Mouse (Mus musculus) megakaryocyte-erythroid progenitor cell, adult 5-6 weeks (primary cell): ENCODE measurements around the gene Cerk. TPM values are rescaled to one million over a fixed set of nuclear protein-coding genes. Genes with fewer than 3 reads are reported as not detected.
"Not testable (repeated sequence)": the region's sequence is repeated elsewhere in the genome, so short reads cannot be mapped to it uniquely, and the experiment has no call there.

Experiments used
- ATAC-seq: replicated peaks from 2 replicates; pipeline ENCODE4 v1.8.0; 2016; ENCODE audit warnings: mild to moderate bottlenecking, inconsistent platforms; ENCODE audit not compliant: severe bottlenecking, poor library complexity, low FRiP score, low TSS enrichment
- total RNA-seq, 2 experiments: library from RNA; stranded (forward) in 1 of 2; stranded (reverse) in 1 of 2; fragments of 200-1000, 215-1000 nt in 1 of 2; fragments of >200 nt in 1 of 2; fragmentation: Nextera tagmentation in 1 of 2; gene quantifications; 2 replicates each; pipeline ENCODE4 v1.2.3; 2014 to 2017

Cerk gene
- total RNA-seq, 2 experiments from 2014 or later, result 3.5 to 7.1 TPM

DNA sequence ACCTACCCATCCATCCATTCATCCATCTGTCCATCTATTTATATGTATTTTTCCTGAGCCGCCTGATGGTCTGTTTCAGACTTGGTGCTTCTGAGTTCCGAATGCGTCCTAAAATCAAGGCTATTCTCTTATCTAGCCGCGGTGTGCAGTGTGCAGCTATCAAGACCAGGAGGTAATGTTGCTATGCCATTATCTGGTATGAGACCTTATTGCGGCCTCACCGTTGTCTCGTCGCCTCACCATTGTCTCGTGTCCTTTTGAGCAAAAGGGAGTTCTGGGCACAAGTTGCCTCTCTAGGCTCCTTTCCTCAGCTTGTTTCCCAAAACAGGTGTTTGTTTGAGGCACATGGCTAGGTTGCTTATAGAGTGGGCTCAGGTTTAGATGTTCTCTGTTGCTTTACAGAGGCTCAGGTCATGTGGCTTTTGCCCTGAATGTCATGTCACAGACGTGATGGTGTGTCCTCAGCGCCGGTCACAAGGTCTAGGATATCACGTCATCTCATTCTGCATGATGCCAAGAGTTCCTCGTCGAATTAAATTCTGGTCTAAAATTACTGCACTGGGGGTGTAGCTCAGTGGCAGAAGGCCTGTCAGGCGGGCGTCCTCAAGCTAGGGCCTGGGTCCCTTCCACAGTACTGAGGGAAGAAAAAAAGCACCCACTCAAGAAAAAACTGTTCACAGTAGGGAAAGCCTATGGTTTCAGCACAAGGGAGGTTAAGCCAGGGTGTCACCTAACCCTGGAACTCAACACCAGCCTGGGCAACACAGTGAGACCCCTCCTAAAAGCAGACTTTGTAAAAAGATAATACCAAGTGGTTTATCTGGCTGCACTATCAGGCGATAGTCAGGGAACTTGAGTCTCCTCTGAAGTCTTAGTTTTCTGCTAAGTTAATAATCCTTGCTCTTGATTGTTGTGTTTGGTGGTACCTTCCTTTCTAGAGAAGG is 81.3 kb downstream of the Cerk start:
- ATAC-seq, result peak; percentile 73

DNA sequence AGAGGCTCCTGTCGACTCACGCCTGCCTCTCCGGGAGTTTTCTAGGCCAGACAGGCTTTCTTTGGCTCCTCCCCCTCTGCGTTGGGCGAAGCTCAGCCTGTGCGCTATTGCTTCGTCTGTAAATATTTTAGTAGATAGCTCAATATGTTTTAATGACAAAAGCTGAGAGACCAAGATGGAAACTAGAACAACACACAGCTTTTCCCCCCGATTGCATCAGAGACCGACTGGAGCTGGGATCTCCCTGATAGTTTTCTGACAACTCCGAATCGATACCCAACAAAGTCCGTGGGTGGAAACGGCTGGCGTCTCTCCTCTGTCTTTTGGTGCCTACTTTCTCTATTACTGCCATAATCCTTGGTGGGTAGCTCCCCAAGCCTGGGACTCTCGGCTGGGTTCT is 83.6 kb downstream of the Cerk start:
- ATAC-seq, result no peak

DNA sequence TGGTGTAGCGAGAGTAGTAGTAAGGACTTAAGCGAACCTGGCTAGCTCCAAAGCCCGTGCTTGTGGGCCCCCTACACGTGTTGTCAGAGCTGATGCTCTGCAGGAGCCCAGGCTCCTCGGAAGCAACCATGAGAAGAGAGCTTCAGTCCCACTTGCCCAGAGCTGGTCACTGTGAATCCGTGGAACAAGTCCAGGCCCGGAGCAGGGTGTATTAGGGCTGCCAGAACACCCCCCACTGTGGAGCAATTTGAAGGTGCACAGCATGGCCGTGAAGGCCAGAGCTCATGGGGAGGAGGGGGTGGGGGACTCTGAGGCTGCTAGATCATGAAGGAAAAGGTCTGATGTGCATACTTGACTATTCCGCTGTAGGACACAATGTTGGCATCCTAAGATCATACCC is 84.4 kb downstream of the Cerk start:
- no peak for ATAC-seq

DNA sequence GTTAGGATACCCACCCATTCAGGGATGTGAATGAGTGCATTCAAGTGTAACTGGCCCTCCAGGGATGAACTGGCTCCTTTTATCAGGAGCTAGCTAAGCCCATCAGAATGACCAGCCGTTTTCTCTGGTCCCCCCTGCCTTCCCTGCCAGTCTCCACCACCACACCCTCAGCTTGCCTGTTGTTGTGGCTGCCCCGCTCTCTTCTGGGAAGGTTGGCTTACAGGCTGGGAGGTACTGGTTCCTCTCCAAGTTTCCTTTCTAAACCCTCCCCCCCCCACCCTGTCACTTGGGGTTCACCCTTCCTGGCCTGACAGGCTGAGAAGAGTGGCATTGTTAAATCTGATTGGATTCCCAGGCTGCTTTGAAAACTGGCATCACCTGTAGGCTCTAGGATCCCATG is 88.1 kb downstream of the Cerk start:
- ATAC-seq, result no peak

DNA sequence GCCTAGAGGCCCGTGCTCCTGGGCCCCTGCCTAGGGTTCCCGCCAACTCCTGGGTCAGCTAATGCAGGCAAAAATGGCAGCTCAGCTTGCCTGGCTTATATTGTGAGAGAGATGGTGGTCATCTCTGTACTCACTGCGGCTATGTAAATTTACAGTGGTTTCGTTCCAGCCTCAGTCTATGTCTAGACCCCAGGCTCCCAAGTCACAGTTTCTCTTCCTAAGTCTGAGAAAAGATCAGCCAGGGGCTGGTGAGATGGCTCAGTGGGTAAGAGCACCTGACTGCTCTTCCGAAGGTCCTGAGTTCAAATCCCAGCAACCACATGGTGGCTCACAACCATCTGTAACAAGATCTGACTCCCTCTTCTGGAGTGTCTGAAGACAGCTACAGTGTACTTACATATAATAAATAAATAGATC is 89.3 kb downstream of the Cerk start:
- not testable (repeated sequence) for ATAC-seq

DNA sequence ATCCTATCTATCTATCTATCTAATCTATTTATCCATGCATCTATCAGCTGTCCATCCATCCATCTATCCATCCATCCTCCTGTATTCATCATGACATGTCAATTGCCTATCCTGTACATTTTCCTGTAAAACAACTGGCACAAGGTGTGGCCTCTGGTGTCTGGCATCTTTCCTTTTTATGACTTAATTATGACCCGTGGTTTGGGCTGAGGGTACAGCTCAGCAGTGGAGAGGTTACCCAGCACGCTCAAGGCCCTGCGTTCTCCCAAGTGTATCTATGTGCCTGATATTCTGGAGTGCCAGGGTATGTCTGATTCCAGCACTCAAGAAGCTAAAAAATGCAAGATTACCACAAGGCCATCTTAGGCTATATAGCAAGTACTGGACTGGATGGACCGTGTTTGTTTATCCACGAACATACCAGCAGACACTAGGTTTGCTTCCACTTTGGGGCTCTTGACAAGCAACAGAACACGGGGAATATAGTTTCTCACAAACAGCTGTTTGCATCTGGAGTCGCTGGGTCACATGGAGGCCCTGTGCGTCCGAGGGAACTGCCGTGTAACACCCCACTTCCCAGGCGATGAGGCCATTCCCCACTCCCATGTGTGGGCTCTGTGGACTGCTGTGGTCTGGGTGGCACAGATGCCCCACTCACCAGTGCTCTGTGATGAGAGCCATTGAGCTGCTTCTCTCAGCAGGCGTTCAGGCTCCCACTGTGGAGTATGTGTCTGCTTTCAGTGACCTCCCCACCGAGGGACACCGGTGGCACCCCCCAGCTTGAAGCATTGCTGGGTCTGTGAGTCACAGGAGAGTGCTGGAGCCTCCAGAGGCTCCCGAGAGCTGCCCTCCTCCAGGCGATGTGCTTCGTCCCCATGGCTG is 90.0 kb downstream of the Cerk start:
- ATAC-seq, result no peak

DNA sequence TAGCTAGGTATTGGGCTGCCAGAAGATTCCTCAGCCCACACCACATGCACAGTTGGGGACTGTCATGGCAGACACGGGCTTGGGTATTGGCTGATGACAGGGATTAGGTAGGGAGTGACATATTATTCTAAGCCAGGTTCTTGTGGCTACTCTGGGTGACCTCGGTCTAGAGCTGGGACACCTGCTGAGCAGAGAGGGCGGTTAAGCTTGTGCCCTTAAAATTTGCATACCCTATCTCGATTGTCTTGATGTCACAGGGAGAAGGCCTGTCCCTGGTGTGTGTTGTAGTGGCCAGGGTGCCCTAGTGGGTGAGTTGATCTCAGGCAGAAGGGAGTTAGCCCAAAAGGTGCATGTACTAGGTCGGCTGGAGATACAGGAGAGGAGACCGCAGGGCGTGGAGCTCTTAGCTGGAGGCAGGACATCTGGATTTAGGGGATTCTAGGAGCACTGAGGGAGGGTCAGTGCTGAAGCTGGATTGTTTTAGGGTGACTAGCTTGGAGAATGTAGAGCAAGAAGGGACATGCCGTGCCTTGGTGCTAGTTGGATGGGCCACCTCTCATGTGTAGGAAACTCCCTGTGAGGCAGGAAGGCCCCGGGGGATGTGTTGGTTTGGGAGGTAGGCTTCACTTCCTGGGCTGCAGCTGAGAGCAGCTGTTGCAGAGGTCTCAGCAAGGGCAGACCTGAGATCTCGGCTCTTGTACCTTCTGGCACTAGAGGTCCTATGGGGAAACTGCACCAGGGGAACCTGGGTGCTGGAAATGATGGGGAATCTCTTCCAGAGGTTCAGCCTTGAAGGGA is 91.4 kb downstream of the Cerk start:
- ATAC-seq, result no peak

DNA sequence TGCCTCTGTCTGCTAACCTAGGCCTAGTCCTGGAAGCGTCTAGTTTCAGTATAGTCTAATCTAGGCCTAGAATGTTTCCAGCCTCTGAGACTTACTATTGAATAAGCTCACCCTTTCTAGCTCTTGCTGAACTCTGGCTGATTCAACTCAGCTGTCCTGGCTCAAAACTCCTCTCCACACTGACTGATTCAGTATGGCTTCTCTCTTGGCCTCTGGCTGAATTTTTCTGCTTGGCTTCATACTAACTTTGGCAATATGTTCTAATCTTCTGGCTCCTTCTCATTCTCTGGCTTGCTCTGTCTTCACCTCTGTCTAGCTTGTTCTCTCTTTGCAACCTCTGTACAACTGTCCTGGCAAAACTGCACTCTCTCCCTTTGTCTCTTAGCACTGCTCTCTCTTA is 92.7 kb downstream of the Cerk start:
- ATAC-seq, result no peak

DNA sequence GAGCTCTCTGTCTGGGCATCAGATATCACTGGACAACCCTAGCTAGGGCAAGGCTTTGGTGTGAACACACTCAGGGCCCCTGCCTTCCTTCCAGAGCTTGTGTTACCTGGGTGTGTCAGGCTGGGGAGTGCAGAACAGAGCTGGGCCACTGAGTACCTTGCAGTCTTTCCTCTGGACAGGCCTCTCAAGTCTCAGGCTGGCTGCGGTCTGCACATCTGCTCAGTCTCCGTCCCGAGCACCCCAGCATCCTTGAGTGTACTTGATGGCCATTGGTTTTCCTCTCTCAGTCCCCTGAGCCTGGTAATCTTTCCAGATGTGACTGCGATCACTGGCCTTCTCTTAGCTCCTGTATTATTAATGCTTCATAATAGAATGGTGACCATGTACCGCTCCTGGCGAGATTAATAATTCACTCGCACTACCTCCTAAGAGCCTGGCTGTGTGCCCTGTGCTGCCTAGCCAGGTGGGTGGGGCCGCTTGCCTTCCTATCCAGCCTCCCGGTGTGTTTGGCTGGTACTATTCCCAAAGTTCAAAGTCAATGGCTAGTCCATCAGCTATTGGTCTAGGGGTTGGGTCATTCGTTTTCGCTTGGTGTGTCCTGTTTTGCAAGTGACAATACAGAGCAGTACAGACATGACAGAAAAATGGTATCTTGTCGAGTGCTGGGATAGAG is 93.8 kb downstream of the Cerk start:
- ATAC-seq, result no peak

DNA sequence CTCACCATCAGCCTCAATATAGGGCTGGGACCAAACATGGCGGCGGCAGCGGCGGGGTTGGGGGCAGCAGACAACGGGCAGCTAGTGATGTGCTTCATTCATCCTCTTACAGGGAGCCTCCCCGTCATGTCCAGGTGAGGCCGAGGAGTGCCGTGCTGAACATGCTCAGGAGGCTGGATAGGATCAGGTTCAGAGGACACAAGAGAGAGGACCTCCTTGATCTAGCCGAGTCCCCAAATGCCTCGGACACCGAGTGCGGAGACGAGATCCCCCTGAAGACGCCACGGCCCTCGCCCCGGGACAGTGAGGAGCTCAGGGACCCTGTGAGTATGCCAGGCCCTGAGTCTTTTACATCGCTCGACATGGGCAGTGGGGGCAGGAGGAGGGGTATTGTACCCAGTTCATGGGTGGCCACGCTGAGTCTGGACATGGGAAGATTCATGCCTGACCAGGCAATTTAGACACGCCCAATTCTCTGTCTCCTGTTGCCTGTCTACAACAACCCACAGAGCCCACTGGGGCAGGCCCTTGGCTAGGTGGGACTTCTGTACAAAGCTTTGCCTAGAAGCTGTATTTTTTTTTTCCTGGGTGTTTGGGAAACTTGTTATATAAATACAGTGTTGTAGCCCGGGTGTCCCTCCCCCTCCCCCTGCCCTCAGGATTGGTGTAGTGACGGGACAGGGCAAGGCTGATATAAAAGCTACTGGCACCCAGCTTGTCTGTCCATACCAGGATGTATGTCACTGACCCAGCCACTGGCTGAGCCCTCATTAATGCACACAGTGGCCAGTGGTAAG is 94.5 kb downstream of the Cerk start:
- no peak for ATAC-seq

DNA sequence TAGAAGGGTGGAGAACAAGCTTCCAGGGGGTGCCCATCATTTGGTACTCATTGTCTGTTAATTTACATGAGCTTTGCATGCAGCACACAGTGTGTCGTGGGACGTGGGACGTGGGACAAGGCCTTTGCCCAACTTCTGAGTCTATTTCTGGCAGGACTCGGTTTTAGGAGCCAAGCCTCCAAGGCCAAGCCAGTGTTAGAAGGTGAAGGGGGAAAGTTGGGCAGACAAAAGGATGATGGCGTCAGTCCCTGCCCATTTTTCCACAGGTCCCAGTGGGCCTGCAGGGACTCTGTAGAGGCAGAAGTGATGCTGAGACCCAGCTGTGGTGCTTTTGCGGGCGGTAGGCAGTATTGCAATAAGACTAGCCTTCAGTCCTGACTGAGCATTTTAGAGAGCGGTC is 95.4 kb downstream of the Cerk start:
- ATAC-seq, result no peak

DNA sequence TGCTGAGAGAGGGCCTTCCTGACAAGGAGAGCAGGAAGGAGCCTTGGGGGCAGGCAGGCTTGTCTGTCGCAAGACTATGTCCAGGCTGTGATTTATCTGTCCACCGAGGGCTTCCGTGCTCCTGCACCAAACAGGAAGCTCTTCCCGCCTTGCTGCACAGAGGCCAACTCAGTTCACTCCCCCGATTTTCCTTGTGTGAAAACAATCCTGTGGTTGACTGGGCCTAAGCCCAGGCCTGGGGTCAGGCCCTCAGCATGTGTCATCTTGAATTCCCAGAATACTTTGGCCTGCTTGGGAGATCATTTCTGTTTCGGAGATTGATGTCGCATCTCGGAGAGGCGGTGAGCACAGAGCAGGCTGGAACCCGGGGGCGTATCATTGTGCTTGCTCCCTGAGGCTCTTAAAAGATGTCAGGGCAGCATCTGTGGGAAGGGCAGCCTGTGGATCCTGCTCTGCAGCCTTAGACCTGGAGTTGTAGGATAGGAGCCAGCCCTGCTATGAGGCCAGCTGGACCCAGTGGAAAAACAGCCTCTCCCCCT is 95.9 kb downstream of the Cerk start:
- ATAC-seq, result no peak

Other genes with a start within 250 kb of the Cerk start
- gene Celsr1, start 152.4 kb downstream of the Cerk start, total RNA-seq (2014; fragmentation: Nextera tagmentation), result 3.8 and 7.5 TPM in 2 replicates
- gene Celsr1, start 152.4 kb downstream of the Cerk start, total RNA-seq (2017), result 1.3 and 9.0 TPM in 2 replicates
- gene Gramd4, start 128.4 kb downstream of the Cerk start, total RNA-seq (2014; fragmentation: Nextera tagmentation), result 24.9 and 41.8 TPM in 2 replicates
- gene Gramd4, start 128.4 kb downstream of the Cerk start, total RNA-seq (2017), result 35.8 and 52.4 TPM in 2 replicates
- gene Tbc1d22a, start 28.3 kb upstream of the Cerk start, total RNA-seq (2014; fragmentation: Nextera tagmentation), result 13.0 and 13.7 TPM in 2 replicates
- gene Tbc1d22a, start 28.3 kb upstream of the Cerk start, total RNA-seq (2017), result 12.5 and 13.5 TPM in 2 replicates